Mouse (Mus musculus): ENCODE measurements around the gene Hsd17b1. TPM values are rescaled to one million over a fixed set of nuclear protein-coding genes. Genes with fewer than 3 reads are reported as not detected.

The Hsd17b1 gene
- 0.29 and 0.39 TPM in 2 replicates for polyA plus RNA-seq (2015; fragmentation: Nextera tagmentation; extraction: Ambion mirVana)

DNA sequence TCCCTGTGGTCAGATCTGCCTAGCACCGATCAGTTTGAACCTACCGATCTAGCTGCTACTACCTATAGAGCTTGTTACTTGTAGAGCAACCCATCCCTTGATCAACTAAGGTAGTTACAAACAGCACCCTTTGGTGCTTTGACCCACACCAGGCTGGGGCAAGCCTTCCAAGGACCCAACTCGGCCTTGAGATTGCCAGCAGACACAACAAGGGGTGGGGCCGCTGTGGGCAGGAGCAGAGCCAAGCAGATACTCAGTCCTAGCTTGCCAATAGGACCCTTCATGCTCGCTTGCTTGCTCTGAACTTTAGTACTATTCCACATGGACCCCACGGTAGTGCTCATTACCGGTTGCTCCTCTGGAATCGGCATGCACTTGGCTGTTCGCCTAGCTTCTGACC, at the start of gene Hsd17b1:
Gene Hsd17b1, plus strand, starts transcription at position 291 of the 400 bp plus-strand sequence.
- peaks cover 30% of the 10 kb centered on the region for H3K4me1 ChIP-seq (replicated peaks)
- no peak within 1 kb of the TSS for H3K9ac ChIP-seq
- H3K4me2 ChIP-seq: no peak within 1 kb of the TSS
- H3K9me3 ChIP-seq (replicated peaks): no peaks in the 10 kb centered on the region
- 64% methylated on average over 9 of the region's 9 CpGs for WGBS (ENCODE audit: insufficient replicate concordance)
- no peak for ATAC-seq (ENCODE audit: insufficient read depth)
- H3K27me3 ChIP-seq: peaks cover 79% of the 10 kb centered on the region
- H3K4me3 ChIP-seq (replicated peaks): no peak within 1 kb of the TSS
- H3K27ac ChIP-seq (replicated peaks): no peak within 1 kb of the TSS
- H3K36me3 ChIP-seq (replicated peaks): no peaks in the 10 kb centered on the region

- H3K4me3 ChIP-seq (replicated peaks): no peak overlapping the region
- H3K27me3 ChIP-seq: no peaks in the 10 kb centered on the region
- no peaks in the 10 kb centered on the region for H3K4me1 ChIP-seq (replicated peaks)
- WGBS (ENCODE audit: insufficient replicate concordance): 94% methylated on average over 8 of the region's 8 CpGs
- H3K4me2 ChIP-seq: no peak overlapping the region
- no peak overlapping the region for H3K27ac ChIP-seq (replicated peaks)
- H3K9ac ChIP-seq: no peak overlapping the region
- ATAC-seq (ENCODE audit: insufficient read depth): no peak
- H3K9me3 ChIP-seq (replicated peaks): no peaks in the 10 kb centered on the region
- peaks cover 96% of the 10 kb centered on the region for H3K36me3 ChIP-seq (replicated peaks)
Measured at GRCm38 (mm10) chr11:101029320-101029719, 48.9 kb upstream of the Hsd17b1 start.

- ATAC-seq (ENCODE audit: insufficient read depth): no peak
- 86% methylated on average over 10 of the region's 10 CpGs for WGBS (ENCODE audit: insufficient replicate concordance)
- Histone ChIP-seq H3K9ac (no peak overlapping the region), H3K9me3 (replicated peaks) (no peaks in the 10 kb centered on the region), H3K4me1 (replicated peaks) (no peaks in the 10 kb centered on the region), H3K4me2 (no peak overlapping the region), H3K27ac (replicated peaks) (no peak overlapping the region), H3K27me3 (no peaks in the 10 kb centered on the region), H3K4me3 (replicated peaks) (no peak overlapping the region), H3K36me3 (replicated peaks) (peaks cover 97% of the 10 kb centered on the region)
Measured at GRCm38 (mm10) chr11:101030136-101030807, 47.9 kb upstream of the Hsd17b1 start.

GRCm38 (mm10) chr11:101030808-101031156, 47.4 kb upstream of the Hsd17b1 start:
- Histone ChIP-seq H3K27me3 (no peaks in the 10 kb centered on the region), H3K27ac (replicated peaks) (no peak overlapping the region), H3K9ac (no peak overlapping the region), H3K9me3 (replicated peaks) (no peaks in the 10 kb centered on the region), H3K4me3 (replicated peaks) (no peak overlapping the region), H3K4me2 (no peak overlapping the region), H3K4me1 (replicated peaks) (no peaks in the 10 kb centered on the region), H3K36me3 (replicated peaks) (peaks cover 97% of the 10 kb centered on the region)
- ATAC-seq (ENCODE audit: insufficient read depth): no peak
- 81% methylated on average over 4 of the region's 4 CpGs for WGBS (ENCODE audit: insufficient replicate concordance)

GRCm38 (mm10) chr11:101031470-101031869, 46.7 kb upstream of the Hsd17b1 start:
- H3K9ac ChIP-seq: no peak overlapping the region
- no peaks in the 10 kb centered on the region for H3K9me3 ChIP-seq (replicated peaks)
- no peaks in the 10 kb centered on the region for H3K4me1 ChIP-seq (replicated peaks)
- no peak overlapping the region for H3K4me2 ChIP-seq
- no peak for ATAC-seq (ENCODE audit: insufficient read depth)
- H3K4me3 ChIP-seq (replicated peaks): no peak overlapping the region
- WGBS (ENCODE audit: insufficient replicate concordance): 97% methylated on average over 1 of the region's 1 CpGs
- H3K36me3 ChIP-seq (replicated peaks): peaks cover 97% of the 10 kb centered on the region
- no peak overlapping the region for H3K27ac ChIP-seq (replicated peaks)
- no peaks in the 10 kb centered on the region for H3K27me3 ChIP-seq

DNA sequence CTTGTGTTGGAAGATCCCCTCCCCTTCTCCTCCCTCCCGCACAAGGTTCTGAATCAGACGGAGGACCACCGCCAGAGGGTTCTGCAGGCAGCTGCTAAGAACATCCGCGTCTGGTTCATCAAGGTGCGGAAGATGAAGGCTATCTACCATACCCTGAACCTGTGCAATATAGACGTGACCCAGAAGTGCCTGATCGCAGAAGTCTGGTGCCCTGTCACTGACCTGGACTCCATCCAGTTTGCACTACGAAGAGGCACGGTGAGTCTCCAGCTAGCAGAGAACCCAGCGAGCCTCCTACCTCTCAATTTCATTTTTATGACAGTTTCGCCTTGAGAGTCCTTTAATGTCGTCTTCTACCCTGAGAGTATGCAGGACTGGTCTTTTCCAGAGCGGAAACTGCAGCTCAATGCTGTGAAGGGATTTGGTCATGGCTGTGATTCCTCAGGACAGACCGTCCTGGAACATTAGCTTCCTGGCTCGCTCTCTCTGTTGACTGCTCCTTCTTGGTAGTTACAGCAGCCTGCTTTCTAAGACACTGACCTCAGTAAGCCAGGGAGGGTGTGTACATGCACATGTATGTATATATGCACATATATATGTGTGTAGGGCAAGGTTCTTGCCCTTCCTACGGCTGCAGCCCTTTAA, 44.2 kb upstream of the Hsd17b1 start:
- no peaks in the 10 kb centered on the region for H3K27me3 ChIP-seq
- WGBS (ENCODE audit: insufficient replicate concordance): 93% methylated on average over 17 of the region's 17 CpGs
- no peak overlapping the region for H3K27ac ChIP-seq (replicated peaks)
- no peak overlapping the region for H3K9ac ChIP-seq
- H3K9me3 ChIP-seq (replicated peaks): no peaks in the 10 kb centered on the region
- no peak overlapping the region for H3K4me2 ChIP-seq
- H3K36me3 ChIP-seq (replicated peaks): peaks cover 98% of the 10 kb centered on the region
- ATAC-seq (ENCODE audit: insufficient read depth): no peak
- no peak overlapping the region for H3K4me3 ChIP-seq (replicated peaks)
- H3K4me1 ChIP-seq (replicated peaks): no peaks in the 10 kb centered on the region

- Histone ChIP-seq H3K4me2 (no peak overlapping the region), H3K4me1 (replicated peaks) (no peaks in the 10 kb centered on the region), H3K36me3 (replicated peaks) (peaks cover 98% of the 10 kb centered on the region), H3K9ac (no peak overlapping the region), H3K27ac (replicated peaks) (no peak overlapping the region), H3K27me3 (no peaks in the 10 kb centered on the region), H3K9me3 (replicated peaks) (no peaks in the 10 kb centered on the region), H3K4me3 (replicated peaks) (no peak overlapping the region)
- 86% methylated on average over 8 of the region's 8 CpGs for WGBS (ENCODE audit: insufficient replicate concordance)
- no peak for ATAC-seq (ENCODE audit: insufficient read depth)
Measured at GRCm38 (mm10) chr11:101034614-101035327, 43.4 kb upstream of the Hsd17b1 start.

DNA sequence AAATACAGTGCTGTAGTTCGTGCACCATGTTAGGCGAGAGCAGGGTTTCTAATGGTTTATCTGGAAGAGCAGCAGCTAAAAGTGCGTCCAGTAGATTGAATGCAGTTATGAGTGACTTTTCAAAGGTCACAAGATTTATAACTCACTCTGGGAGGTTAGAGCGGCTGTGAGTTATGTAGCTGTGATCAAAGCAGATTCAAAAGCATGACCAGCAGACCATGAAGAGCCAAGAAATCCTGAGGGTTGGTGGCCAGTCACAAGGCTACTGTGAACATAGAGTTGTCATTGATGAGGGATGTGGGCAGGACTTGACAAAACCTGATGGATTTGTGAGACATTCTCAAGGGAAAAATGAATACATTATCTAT, 42.9 kb upstream of the Hsd17b1 start:
- no peak for ATAC-seq (ENCODE audit: insufficient read depth)
- H3K9ac ChIP-seq: no peak overlapping the region
- no peaks in the 10 kb centered on the region for H3K27me3 ChIP-seq
- no peaks in the 10 kb centered on the region for H3K4me1 ChIP-seq (replicated peaks)
- no peak overlapping the region for H3K27ac ChIP-seq (replicated peaks)
- no peak overlapping the region for H3K4me3 ChIP-seq (replicated peaks)
- 86% methylated on average over 4 of the region's 4 CpGs for WGBS (ENCODE audit: insufficient replicate concordance)
- no peak overlapping the region for H3K4me2 ChIP-seq
- peaks cover 98% of the 10 kb centered on the region for H3K36me3 ChIP-seq (replicated peaks)
- H3K9me3 ChIP-seq (replicated peaks): no peaks in the 10 kb centered on the region

- H3K4me2 ChIP-seq: no peak overlapping the region
- ATAC-seq (ENCODE audit: insufficient read depth): no peak
- H3K27ac ChIP-seq (replicated peaks): no peak overlapping the region
- H3K4me3 ChIP-seq (replicated peaks): no peak overlapping the region
- H3K9ac ChIP-seq: no peak overlapping the region
- no peaks in the 10 kb centered on the region for H3K27me3 ChIP-seq
- no peaks in the 10 kb centered on the region for H3K4me1 ChIP-seq (replicated peaks)
- H3K9me3 ChIP-seq (replicated peaks): no peaks in the 10 kb centered on the region
- 87% methylated on average over 10 of the region's 10 CpGs for WGBS (ENCODE audit: insufficient replicate concordance)
- H3K36me3 ChIP-seq (replicated peaks): peaks cover 99% of the 10 kb centered on the region
Measured at GRCm38 (mm10) chr11:101037795-101038194, 40.4 kb upstream of the Hsd17b1 start.

DNA sequence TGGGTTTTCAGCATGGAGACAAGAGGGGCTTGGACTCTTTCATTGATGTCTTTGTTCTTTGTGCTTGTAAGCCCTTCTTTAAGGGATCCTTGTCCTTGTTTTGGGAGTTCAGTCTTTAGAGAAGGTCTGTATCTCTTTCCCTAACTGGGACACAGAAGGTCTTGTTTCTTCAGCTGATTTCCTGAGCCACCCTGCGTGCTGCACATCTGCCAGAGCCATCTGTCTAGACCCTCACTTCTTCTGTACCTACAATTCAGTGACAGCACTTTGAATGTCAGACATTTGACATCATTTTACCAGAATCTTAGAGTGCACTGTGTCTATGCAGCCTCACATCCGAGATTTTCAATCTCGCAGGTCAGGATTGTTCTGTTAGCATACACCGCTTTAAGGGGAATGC, 32.4 kb upstream of the Hsd17b1 start:
- 86% methylated on average over 4 of the region's 4 CpGs for WGBS (ENCODE audit: insufficient replicate concordance)
- Histone ChIP-seq H3K27ac (replicated peaks) (no peak overlapping the region), H3K4me3 (replicated peaks) (no peak overlapping the region), H3K36me3 (replicated peaks) (peaks cover 100% of the 10 kb centered on the region), H3K9me3 (replicated peaks) (no peaks in the 10 kb centered on the region), H3K4me2 (no peak overlapping the region), H3K27me3 (no peaks in the 10 kb centered on the region), H3K9ac (no peak overlapping the region), H3K4me1 (replicated peaks) (peaks cover 8% of the 10 kb centered on the region)
- no peak for ATAC-seq (ENCODE audit: insufficient read depth)

GRCm38 (mm10) chr11:101046440-101046839, 31.8 kb upstream of the Hsd17b1 start:
- WGBS (ENCODE audit: insufficient replicate concordance): 37% methylated on average over 9 of the region's 9 CpGs
- Histone ChIP-seq H3K36me3 (replicated peaks) (peaks cover 100% of the 10 kb centered on the region), H3K4me3 (replicated peaks) (no peak overlapping the region), H3K9me3 (replicated peaks) (no peaks in the 10 kb centered on the region), H3K27ac (replicated peaks) (no peak overlapping the region), H3K4me1 (replicated peaks) (peaks cover 8% of the 10 kb centered on the region), H3K4me2 (no peak overlapping the region), H3K27me3 (no peaks in the 10 kb centered on the region), H3K9ac (no peak overlapping the region)
- ATAC-seq (ENCODE audit: insufficient read depth): 0 out of 2 replicates have a peak, but pooled peaks have one; percentile 34
